Mouse (Mus musculus) liver, postnatal 0 days (tissue): ENCODE results near the gene Ccdc191. TPM values are rescaled to one million over a fixed set of nuclear protein-coding genes. Genes with fewer than 3 reads are reported as not detected.

Experiments used
- ATAC-seq: fragments of 200-750 bp; cut with Nextera tagmentation; 2 replicates; pipeline ENCODE4 v1.8.0; 2017; ENCODE audit warnings: mild to moderate bottlenecking, moderate library complexity
- DNase-seq: peaks from one replicate; pipeline ENCODE4 v3.0.0-alpha.2; 2016
- H3K27ac ChIP-seq: fragments of 300-500 bp; sonication (generic); 2 replicates; pipeline ENCODE4 v1.5.1; 2014; ENCODE audit warnings: antibody characterized with exemption, moderate library complexity, mild to moderate bottlenecking, low read depth
- H3K27me3 ChIP-seq: fragments of 300-500 bp; sonication (generic); 2 replicates; pipeline ENCODE4 v1.6.1; 2014; ENCODE audit warnings: low read length, control low read depth, mixed read lengths; ENCODE audit not compliant: insufficient read depth
- H3K36me3 ChIP-seq: fragments of 300-500 bp; sonication (generic); replicated peaks from 2 replicates; pipeline ENCODE4 v1.6.1; 2014; ENCODE audit warnings: mild to moderate bottlenecking, control low read depth, low read length, moderate library complexity, mixed read lengths; ENCODE audit not compliant: insufficient read depth
- H3K4me1 ChIP-seq: fragments of 300-500 bp; sonication (generic); 2 replicates; pipeline ENCODE4 v1.6.1; 2014; ENCODE audit warnings: antibody characterized with exemption, mild to moderate bottlenecking, control low read depth; ENCODE audit not compliant: insufficient read depth
- H3K4me2 ChIP-seq: fragments of 300-500 bp; sonication (generic); 2 replicates; pipeline ENCODE4 v1.6.1; 2014; ENCODE audit warnings: low read depth, mild to moderate bottlenecking, low read length, moderate library complexity, mixed read lengths
- H3K4me3 ChIP-seq: fragments of 300-500 bp; sonication (generic); 2 replicates; pipeline ENCODE4 v1.5.1; 2014; ENCODE audit warnings: low read depth, low read length
- H3K9ac ChIP-seq: fragments of 300-500 bp; sonication (generic); replicated peaks from 2 replicates; pipeline ENCODE4 v1.6.1; 2014; ENCODE audit warnings: mild to moderate bottlenecking, moderate library complexity
- H3K9me3 ChIP-seq: fragments of 300-500 bp; sonication (generic); 2 replicates; pipeline ENCODE4 v1.6.1; 2016; ENCODE audit warnings: mild to moderate bottlenecking, control low read depth, low read length, mixed read lengths
- CTCF ChIP-seq: sonication (generic); IDR thresholded peaks from 2 replicates; pipeline ENCODE4 v1.5.1; 2016; ENCODE audit warnings: antibody characterized with exemption, low read depth
- EP300 ChIP-seq: IDR thresholded peaks from 2 replicates; pipeline ENCODE4 v1.6.1; 2016; ENCODE audit warnings: antibody characterized with exemption, low read depth, mild to moderate bottlenecking
- WGBS: fragments of 180-500 bp; shearing (Covaris S2); extraction: QIAGEN DNeasy Blood & Tissue Kit; methylation state at CpG from one replicate; pipeline ENCODE4 v1.1.7; 2014; ENCODE audit not compliant: insufficient replicate concordance; 5-methylcytosine and 5-hydroxymethylcytosine counted together
- polyA plus RNA-seq: library from polyadenylated mRNA; unstranded; fragments of >200 nt; fragmentation: Nextera tagmentation; extraction: Ambion mirVana; gene quantifications from 2 replicates; pipeline ENCODE4 v1.2.1, GENCODE M21; 2015

Ccdc191 gene
- polyA plus RNA-seq, 1 experiment from 2014 or later: 4.0 TPM

- H3K9me3 ChIP-seq: no peaks in the 10 kb centered on the region
- no peak overlapping the region for H3K4me3 ChIP-seq
- no peak overlapping the region; the same call in 1 of the 2 replicates for H3K4me2 ChIP-seq
- TF ChIP-seq CTCF (no peak), EP300 (no peak)
- DNase-seq (peak; percentile 38), ATAC-seq (peak; percentile 63)
- no peak overlapping the region for H3K9ac ChIP-seq
- WGBS: 30% methylated on average over 4 of the region's 4 CpGs
- no peaks in the 10 kb centered on the region; the same call in 1 of the 2 replicates for H3K4me1 ChIP-seq
- H3K27me3 ChIP-seq: no peaks in the 10 kb centered on the region
- H3K36me3 ChIP-seq: no peaks in the 10 kb centered on the region; the same call in none of the 2 replicates
- H3K27ac ChIP-seq: peak overlapping the region; percentile 30; the same call in 1 of the 2 replicates
Observed at GRCm38 (mm10) chr16:43951591-43951990, 62.0 kb downstream of the Ccdc191 start.

DNA sequence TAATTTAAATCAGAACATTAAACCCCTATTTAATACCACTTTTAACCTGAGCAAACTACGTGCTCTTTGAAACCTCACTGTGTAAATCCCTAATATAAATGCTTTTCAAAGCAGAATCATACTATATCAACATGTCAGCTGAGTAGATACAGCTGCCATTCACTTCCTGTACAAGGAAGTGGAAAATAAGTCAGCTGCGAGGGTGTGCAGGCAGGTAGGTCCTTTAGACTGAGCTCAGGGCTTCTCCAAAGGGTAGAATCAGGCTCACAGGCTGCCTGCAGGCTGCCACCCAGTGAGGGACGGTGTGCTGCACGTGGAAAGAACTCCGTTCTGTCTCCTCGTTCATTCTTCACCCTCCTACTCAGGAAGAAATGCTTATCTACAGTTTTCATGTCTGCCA, 65.3 kb downstream of the Ccdc191 start:
- H3K27ac ChIP-seq: no peak overlapping the region
- ATAC-seq (no peak), DNase-seq (no peak)

GRCm38 (mm10) chr16:43958038-43958437, 68.4 kb downstream of the Ccdc191 start:
- DNase-seq (no peak), ATAC-seq (no peak)
- H3K4me2 ChIP-seq: no peak overlapping the region
- no peak overlapping the region for H3K4me3 ChIP-seq
- no peak overlapping the region for H3K27ac ChIP-seq
- no peak overlapping the region for H3K9ac ChIP-seq
- H3K36me3 ChIP-seq: no peaks in the 10 kb centered on the region; the same call in 1 of the 2 replicates
- H3K27me3 ChIP-seq: no peaks in the 10 kb centered on the region
- no peak for TF ChIP-seq EP300
- no peak for TF ChIP-seq CTCF
- no peaks in the 10 kb centered on the region for H3K9me3 ChIP-seq
- WGBS: 88% methylated on average over 4 of the region's 4 CpGs
- no peaks in the 10 kb centered on the region for H3K4me1 ChIP-seq

More for the DNA sequence above, 65.3 kb downstream of the Ccdc191 start:
- Histone ChIP-seq H3K9ac (no peak overlapping the region), H3K36me3 (no peaks in the 10 kb centered on the region; the same call in none of the 2 replicates), H3K4me3 (no peak overlapping the region), H3K4me2 (no peak overlapping the region), H3K9me3 (no peaks in the 10 kb centered on the region), H3K4me1 (no peaks in the 10 kb centered on the region; the same call in 1 of the 2 replicates), H3K27me3 (no peaks in the 10 kb centered on the region)
- no peak for TF ChIP-seq CTCF
- no peak for TF ChIP-seq EP300
- 45% methylated on average over 6 of the region's 6 CpGs for WGBS

DNA sequence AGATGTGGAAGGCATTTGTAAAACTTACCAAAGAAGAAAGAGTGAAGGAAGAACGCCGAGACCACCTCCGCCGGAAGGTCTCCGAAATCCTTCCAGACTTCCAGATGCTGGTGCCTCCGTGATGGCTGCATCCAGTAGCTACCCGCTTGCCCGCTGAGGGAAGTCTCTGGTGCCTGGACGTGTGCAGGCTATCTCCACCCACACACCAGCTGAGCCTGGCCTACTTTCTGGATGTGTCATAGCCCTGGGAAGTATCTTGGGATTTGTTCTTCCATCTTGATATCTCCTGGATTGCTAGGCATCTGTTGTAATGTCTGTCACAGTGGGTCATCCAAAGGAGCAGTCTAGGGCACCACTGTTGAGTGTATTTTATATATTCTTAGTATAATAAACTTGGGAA, 73.7 kb downstream of the Ccdc191 start:
- no peaks in the 10 kb centered on the region for H3K4me1 ChIP-seq
- no peak overlapping the region for H3K4me3 ChIP-seq
- H3K9me3 ChIP-seq: no peaks in the 10 kb centered on the region
- no peak overlapping the region for H3K4me2 ChIP-seq
- DNase-seq (no peak), ATAC-seq (no peak)
- TF ChIP-seq EP300 (no peak), CTCF (no peak)
- H3K27ac ChIP-seq: no peak overlapping the region
- H3K27me3 ChIP-seq: no peaks in the 10 kb centered on the region
- WGBS: 86% methylated on average over 9 of the region's 9 CpGs
- H3K9ac ChIP-seq: no peak overlapping the region
- peaks cover 2% of the 10 kb centered on the region for H3K36me3 ChIP-seq

GRCm38 (mm10) chr16:43963780-43964179, 74.2 kb downstream of the Ccdc191 start:
- Histone ChIP-seq H3K4me3 (no peak overlapping the region), H3K4me2 (no peak overlapping the region), H3K9me3 (no peaks in the 10 kb centered on the region), H3K4me1 (no peaks in the 10 kb centered on the region), H3K36me3 (peaks cover 2% of the 10 kb centered on the region; the same call in 1 of the 2 replicates), H3K9ac (no peak overlapping the region), H3K27ac (no peak overlapping the region), H3K27me3 (no peaks in the 10 kb centered on the region)
- WGBS: 74% methylated on average over 3 of the region's 3 CpGs
- TF ChIP-seq EP300: no peak
- TF ChIP-seq CTCF: no peak
- DNase-seq (no peak), ATAC-seq (no peak)

DNA sequence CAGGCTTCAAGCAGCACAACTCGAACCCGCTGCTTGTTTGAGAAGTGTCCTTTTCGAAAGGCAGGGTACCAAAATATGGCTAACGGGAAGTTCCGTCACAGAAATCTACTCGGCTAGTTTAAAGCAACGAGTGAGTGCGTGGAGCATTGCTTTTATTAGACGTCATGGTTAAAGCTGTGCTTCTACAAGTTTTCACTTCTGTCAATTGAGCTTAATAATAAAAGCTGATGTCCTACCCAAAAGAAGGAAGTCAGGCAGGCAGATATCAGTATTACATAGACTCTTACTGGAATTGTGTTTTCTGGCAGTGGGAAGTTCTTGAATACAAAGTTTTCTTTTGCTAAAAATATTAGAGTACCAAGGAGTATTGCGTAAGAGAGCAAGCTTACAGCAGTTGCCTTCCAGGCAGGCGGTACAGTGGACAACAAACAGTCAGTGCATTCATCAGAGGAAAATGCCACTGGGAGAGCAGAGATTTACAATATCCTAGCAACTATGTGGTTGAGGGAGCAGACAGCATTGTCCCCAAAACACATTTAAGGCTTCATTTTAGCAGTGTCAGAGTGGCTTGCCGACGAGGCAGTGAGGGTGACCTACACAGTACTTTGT, 76.3 kb downstream of the Ccdc191 start:
- Histone ChIP-seq H3K36me3 (peaks cover 2% of the 10 kb centered on the region; the same call in 1 of the 2 replicates), H3K27me3 (no peaks in the 10 kb centered on the region), H3K9ac (no peak overlapping the region), H3K4me1 (no peaks in the 10 kb centered on the region), H3K4me2 (no peak overlapping the region), H3K27ac (no peak overlapping the region), H3K9me3 (no peaks in the 10 kb centered on the region), H3K4me3 (no peak overlapping the region)
- ATAC-seq: peak; percentile 36; the same call in 1 of the 2 replicates
- 76% methylated on average over 13 of the region's 13 CpGs for WGBS
- DNase-seq: no peak
- TF ChIP-seq EP300 (no peak), CTCF (no peak)
